Mouse (Mus musculus) ovary, postnatal 14 days (tissue): ENCODE data around the gene Plekhd1.

ENCODE experiments used
- DNase-seq: peaks from one replicate; pipeline ENCODE4 v3.0.0; 2022; ENCODE audit warnings: low spot score

The Plekhd1 gene

GRCm38 (mm10) chr12:80699144-80699531, 6.7 kb downstream of the Plekhd1 start:
- no peak for DNase-seq

GRCm38 (mm10) chr12:80701332-80701731, 8.9 kb downstream of the Plekhd1 start:
- DNase-seq, result no peak

- no peak for DNase-seq
Measured at GRCm38 (mm10) chr12:80706208-80706914, 14.0 kb downstream of the Plekhd1 start.

- DNase-seq, result no peak
Measured at GRCm38 (mm10) chr12:80706915-80707604, 14.7 kb downstream of the Plekhd1 start.

- DNase-seq, result no peak
Measured at GRCm38 (mm10) chr12:80715915-80716314, 23.5 kb downstream of the Plekhd1 start.

GRCm38 (mm10) chr12:80719141-80719540, 26.8 kb downstream of the Plekhd1 start:
- DNase-seq, result no peak

- DNase-seq, result no peak
Measured at GRCm38 (mm10) chr12:80720507-80720906, 28.1 kb downstream of the Plekhd1 start.

GRCm38 (mm10) chr12:80721458-80721857, 29.1 kb downstream of the Plekhd1 start:
- no peak for DNase-seq

GRCm38 (mm10) chr12:80724853-80725559, 32.6 kb downstream of the Plekhd1 start:
- peak; percentile 79 for DNase-seq

GRCm38 (mm10) chr12:80728207-80728606, 35.8 kb downstream of the Plekhd1 start:
- DNase-seq, result no peak

- DNase-seq, result no peak
Measured at GRCm38 (mm10) chr12:80728814-80729213, 36.4 kb downstream of the Plekhd1 start.

- no peak for DNase-seq
Measured at GRCm38 (mm10) chr12:80729758-80730530, 37.6 kb downstream of the Plekhd1 start.

- no peak for DNase-seq
Measured at GRCm38 (mm10) chr12:80730567-80730966, 38.2 kb downstream of the Plekhd1 start.

- no peak for DNase-seq
Measured at GRCm38 (mm10) chr12:80734526-80735470, 42.4 kb downstream of the Plekhd1 start.

- DNase-seq, result no peak
Measured at GRCm38 (mm10) chr12:80736464-80737282, 44.3 kb downstream of the Plekhd1 start.

- no peak for DNase-seq
Measured at GRCm38 (mm10) chr12:80737283-80737600, 44.9 kb downstream of the Plekhd1 start.

- peak; percentile 24 for DNase-seq
Measured at GRCm38 (mm10) chr12:80739482-80739881, 47.1 kb downstream of the Plekhd1 start.

- DNase-seq, result no peak
Measured at GRCm38 (mm10) chr12:80744614-80745013, 52.2 kb downstream of the Plekhd1 start.

GRCm38 (mm10) chr12:80746031-80746813, 53.8 kb downstream of the Plekhd1 start:
- no peak for DNase-seq
